Mouse (Mus musculus): ENCODE measurements around the gene Stxbp4. TPM values are rescaled to one million over a fixed set of nuclear protein-coding genes. Genes with fewer than 3 reads are reported as not detected.

Gene Stxbp4
- 10 to 100 TPM in 17 of 26 experiments, 1 to 10 TPM in 9; 1.1 to 25.3 (median 15.4) TPM for total RNA-seq (2018; cell fraction: chromatin; rRNA removed)
- 1 to 10 TPM in 25 of 26 experiments, under 1 TPM in 1; 0.76 to 2.8 (median 2.0) TPM for total RNA-seq (2018; cell fraction: cytosol; rRNA removed)
- 10 to 100 TPM in 9 of 26 experiments, 1 to 10 TPM in 15, under 1 TPM in 2; 0.92 to 18.2 (median 8.3) TPM for total RNA-seq (2018; cell fraction: nucleus; rRNA removed)
- polyA plus RNA-seq (2018) = 1.5 to 1.9 TPM (median 1.5 TPM) in 3 replicates

- under 1% methylated on average over 40 of the region's 48 CpGs for WGBS (ENCODE audit: missing documents)
- Histone ChIP-seq H3K36me3 (ENCODE audit: inconsistent target) (0 out of 2 replicates have a peak, but pooled peaks cover under 1% of the 10 kb centered on the region), H3K79me2 (ENCODE audit: inconsistent target) (peaks cover 39% of the 10 kb centered on the region), H3K27ac (peak within 1 kb of the TSS; percentile 25; the same call in 1 of the 2 replicates), H3K4me3 (ENCODE audit: inconsistent target) (peak within 1 kb of the TSS; percentile 72)
These were observed at the start of gene Stxbp4, which contains the start of gene Cox11 for GRCm38 (mm10) chr11:90637440-90638311. Gene Stxbp4 (minus strand): TSS chr11:90638084. Gene Cox11 (plus strand): TSS chr11:90638173.

DNA sequence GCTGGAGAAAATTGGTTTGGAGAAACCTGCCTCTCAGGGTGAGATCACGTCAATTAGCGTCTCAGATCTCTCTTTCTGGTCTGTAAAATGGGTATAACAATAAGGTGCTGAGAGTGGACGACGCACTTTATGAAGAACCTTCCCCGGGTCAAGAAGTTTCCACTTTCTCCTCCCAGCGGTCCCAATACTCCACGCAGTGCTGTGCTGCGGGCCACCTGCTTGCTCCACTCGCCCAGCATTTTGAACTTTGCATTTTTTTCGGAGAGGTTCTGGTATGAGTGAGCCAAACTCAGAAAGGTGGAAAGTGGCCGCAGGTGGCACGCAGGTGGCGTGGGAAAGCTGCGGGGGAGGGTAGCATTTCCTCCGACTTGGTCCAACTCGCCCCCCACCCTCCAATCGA lies 49.2 kb upstream of the Stxbp4 start:
- WGBS (ENCODE audit: missing documents) = 4% methylated on average over 17 of the region's 17 CpGs
- no peaks in the 10 kb centered on the region for H3K79me2 ChIP-seq (ENCODE audit: inconsistent target)
- no peak overlapping the region for H3K27ac ChIP-seq
- H3K36me3 ChIP-seq (ENCODE audit: inconsistent target) = no peaks in the 10 kb centered on the region
- peak overlapping the region; percentile 47 for H3K4me3 ChIP-seq (ENCODE audit: inconsistent target)

GRCm38 (mm10) chr11:90686287-90687025 lies 48.6 kb upstream of the Stxbp4 start:
- H3K36me3 ChIP-seq (ENCODE audit: inconsistent target) = no peaks in the 10 kb centered on the region
- H3K27ac ChIP-seq = no peak overlapping the region
- H3K4me3 ChIP-seq (ENCODE audit: inconsistent target) = peak overlapping the region; percentile 47
- H3K79me2 ChIP-seq (ENCODE audit: inconsistent target) = no peaks in the 10 kb centered on the region
- WGBS (ENCODE audit: missing documents) = 80% methylated on average over 13 of the region's 13 CpGs

DNA sequence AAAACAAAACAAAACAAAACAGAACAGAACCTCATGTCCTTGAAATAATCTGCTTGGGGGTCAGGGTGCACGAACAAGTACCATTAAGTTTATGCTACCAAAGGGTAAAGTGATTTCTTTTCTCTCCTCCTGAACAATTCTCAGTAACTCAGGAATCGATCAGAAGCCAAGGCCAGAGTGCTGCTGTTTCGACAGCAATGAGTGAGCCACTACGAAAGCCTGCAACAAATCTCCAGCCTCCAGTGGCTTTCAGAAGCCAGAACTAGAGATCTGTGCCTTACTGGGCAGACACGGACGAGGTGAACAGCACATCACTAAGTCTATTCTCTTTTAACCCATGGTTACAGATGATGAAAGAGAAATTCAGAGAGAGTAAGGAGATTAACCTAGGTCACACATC lies 47.3 kb upstream of the Stxbp4 start:
- WGBS (ENCODE audit: missing documents) = 82% methylated on average over 6 of the region's 6 CpGs
- H3K79me2 ChIP-seq (ENCODE audit: inconsistent target) = no peaks in the 10 kb centered on the region
- H3K4me3 ChIP-seq (ENCODE audit: inconsistent target) = no peak overlapping the region
- H3K27ac ChIP-seq = no peak overlapping the region
- H3K36me3 ChIP-seq (ENCODE audit: inconsistent target) = no peaks in the 10 kb centered on the region

GRCm38 (mm10) chr11:90684765-90685164 lies 46.9 kb upstream of the Stxbp4 start:
- H3K27ac ChIP-seq = no peak overlapping the region
- no peak overlapping the region for H3K4me3 ChIP-seq (ENCODE audit: inconsistent target)
- 13% methylated on average over 6 of the region's 6 CpGs for WGBS (ENCODE audit: missing documents)
- no peaks in the 10 kb centered on the region for H3K36me3 ChIP-seq (ENCODE audit: inconsistent target)
- no peaks in the 10 kb centered on the region for H3K79me2 ChIP-seq (ENCODE audit: inconsistent target)

GRCm38 (mm10) chr11:90681171-90681570 lies 43.3 kb upstream of the Stxbp4 start:
- H3K4me3 ChIP-seq (ENCODE audit: inconsistent target) = no peak overlapping the region
- H3K79me2 ChIP-seq (ENCODE audit: inconsistent target) = no peaks in the 10 kb centered on the region
- H3K36me3 ChIP-seq (ENCODE audit: inconsistent target) = no peaks in the 10 kb centered on the region
- H3K27ac ChIP-seq = no peak overlapping the region

- H3K4me3 ChIP-seq (ENCODE audit: inconsistent target) = no peak overlapping the region
- no peaks in the 10 kb centered on the region for H3K36me3 ChIP-seq (ENCODE audit: inconsistent target)
- H3K79me2 ChIP-seq (ENCODE audit: inconsistent target) = no peaks in the 10 kb centered on the region
- WGBS (ENCODE audit: missing documents) = 90% methylated on average over 5 of the region's 5 CpGs
- H3K27ac ChIP-seq = no peak overlapping the region
These were observed 40.7 kb upstream of the Stxbp4 start for GRCm38 (mm10) chr11:90678582-90678981.

DNA sequence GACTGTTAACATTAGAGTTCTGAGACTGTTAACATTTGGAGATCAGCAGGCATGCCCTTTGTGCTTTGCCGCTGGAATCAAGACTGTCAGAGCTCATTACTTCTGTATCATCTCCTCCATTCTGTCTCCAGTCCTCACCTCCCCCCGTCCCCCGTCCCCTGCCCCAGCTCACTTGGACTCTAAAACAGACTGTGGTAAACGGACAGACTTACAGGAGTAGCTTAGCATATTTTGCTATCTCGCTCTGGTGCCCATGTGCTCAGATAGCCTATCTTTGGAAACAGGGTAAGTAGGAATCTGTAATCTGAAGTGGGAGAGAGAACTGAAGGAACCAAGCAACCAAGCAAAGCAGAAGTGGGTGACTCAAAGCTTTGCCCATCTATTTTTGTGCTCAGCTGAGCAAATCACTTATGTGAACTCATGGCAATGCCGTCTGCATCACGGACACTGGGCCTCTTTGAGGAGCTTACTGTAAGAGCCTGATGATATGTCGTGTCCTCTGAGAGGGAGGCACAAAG lies 39.9 kb upstream of the Stxbp4 start:
- no peaks in the 10 kb centered on the region for H3K36me3 ChIP-seq (ENCODE audit: inconsistent target)
- 95% methylated on average over 8 of the region's 8 CpGs for WGBS (ENCODE audit: missing documents)

GRCm38 (mm10) chr11:90677027-90677426 lies 39.1 kb upstream of the Stxbp4 start:
- no peaks in the 10 kb centered on the region for H3K79me2 ChIP-seq (ENCODE audit: inconsistent target)
- H3K27ac ChIP-seq = no peak overlapping the region
- H3K36me3 ChIP-seq (ENCODE audit: inconsistent target) = no peaks in the 10 kb centered on the region
- H3K4me3 ChIP-seq (ENCODE audit: inconsistent target) = no peak overlapping the region
- 96% methylated on average over 6 of the region's 7 CpGs for WGBS (ENCODE audit: missing documents)

More for the DNA sequence above, 39.9 kb upstream of the Stxbp4 start:
- Histone ChIP-seq H3K4me3 (ENCODE audit: inconsistent target) (no peak overlapping the region), H3K79me2 (ENCODE audit: inconsistent target) (no peaks in the 10 kb centered on the region), H3K27ac (no peak overlapping the region)

GRCm38 (mm10) chr11:90675479-90676110 lies 37.7 kb upstream of the Stxbp4 start:
- Histone ChIP-seq H3K4me3 (ENCODE audit: inconsistent target) (no peak overlapping the region), H3K27ac (no peak overlapping the region), H3K79me2 (ENCODE audit: inconsistent target) (no peaks in the 10 kb centered on the region), H3K36me3 (ENCODE audit: inconsistent target) (no peaks in the 10 kb centered on the region)
- 49% methylated on average over 5 of the region's 5 CpGs for WGBS (ENCODE audit: missing documents)

- Histone ChIP-seq H3K27ac (no peak overlapping the region), H3K36me3 (ENCODE audit: inconsistent target) (no peaks in the 10 kb centered on the region), H3K4me3 (ENCODE audit: inconsistent target) (no peak overlapping the region), H3K79me2 (ENCODE audit: inconsistent target) (no peaks in the 10 kb centered on the region)
- 96% methylated on average over 6 of the region's 6 CpGs for WGBS (ENCODE audit: missing documents)
These were observed 29.4 kb upstream of the Stxbp4 start for GRCm38 (mm10) chr11:90667325-90667724.

GRCm38 (mm10) chr11:90666916-90667315 lies 29.0 kb upstream of the Stxbp4 start:
- WGBS (ENCODE audit: missing documents) = 100% methylated on average over 4 of the region's 4 CpGs
- Histone ChIP-seq H3K27ac (no peak overlapping the region), H3K4me3 (ENCODE audit: inconsistent target) (no peak overlapping the region), H3K79me2 (ENCODE audit: inconsistent target) (no peaks in the 10 kb centered on the region), H3K36me3 (ENCODE audit: inconsistent target) (no peaks in the 10 kb centered on the region)

- H3K79me2 ChIP-seq (ENCODE audit: inconsistent target) = no peaks in the 10 kb centered on the region
- no peak overlapping the region for H3K27ac ChIP-seq
- no peaks in the 10 kb centered on the region for H3K36me3 ChIP-seq (ENCODE audit: inconsistent target)
- H3K4me3 ChIP-seq (ENCODE audit: inconsistent target) = no peak overlapping the region
- 49% methylated on average over 3 of the region's 3 CpGs for WGBS (ENCODE audit: missing documents)
These were observed 28.4 kb upstream of the Stxbp4 start for GRCm38 (mm10) chr11:90666144-90666757.

DNA sequence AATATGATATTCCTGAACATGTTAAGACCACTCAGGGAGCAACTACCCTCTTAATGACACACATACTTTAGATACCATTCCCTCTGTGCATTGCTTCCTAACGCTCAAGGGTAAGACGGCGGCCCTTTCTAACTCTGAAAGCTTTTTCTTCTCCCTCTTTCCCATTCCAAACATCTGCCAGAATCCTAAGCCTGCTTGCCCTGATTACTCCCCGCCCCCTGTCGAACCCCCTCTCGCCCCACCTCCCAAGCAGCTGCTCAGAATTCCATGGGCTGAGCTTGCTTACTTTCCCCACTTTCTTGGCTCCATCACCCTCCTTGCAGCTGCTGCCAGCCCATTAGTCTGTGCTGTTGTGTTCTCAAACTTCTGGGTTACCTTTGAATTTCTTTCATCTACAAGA lies 27.3 kb upstream of the Stxbp4 start:
- Histone ChIP-seq H3K36me3 (ENCODE audit: inconsistent target) (no peaks in the 10 kb centered on the region), H3K4me3 (ENCODE audit: inconsistent target) (no peak overlapping the region), H3K27ac (no peak overlapping the region), H3K79me2 (ENCODE audit: inconsistent target) (no peaks in the 10 kb centered on the region)
- WGBS (ENCODE audit: missing documents) = 90% methylated on average over 6 of the region's 6 CpGs
